Mouse (Mus musculus): Measurements from ENCODE around the gene Ccdc33.

- TF ChIP-seq CTCF (IDR thresholded peaks at IDR 0.05; ENCODE audit: low read depth, low read length) (no peak), POLR2A (IDR thresholded peaks at IDR 0.05; ENCODE audit: extremely low read depth, insufficient read depth, low read length) (no peak)
These were observed 71.6 kb downstream of the Ccdc33 start for GRCm38 (mm10) chr9:58047061-58047460.
